Mouse (Mus musculus) stomach, postnatal 0 days (tissue): ENCODE data around the gene Ciao2b.

Experiments
- CTCF ChIP-seq: IDR thresholded peaks from 2 replicates; pipeline ENCODE4 v1.5.1; 2016; ENCODE audit warnings: antibody characterized with exemption, low read depth, mild to moderate bottlenecking, moderate library complexity
- EP300 ChIP-seq: optimal IDR thresholded peaks from 2 replicates; pipeline ENCODE3; 2016; ENCODE audit warnings: antibody characterized with exemption

- TF ChIP-seq CTCF = no peak
- TF ChIP-seq EP300 = no peak
These were observed 11.7 kb downstream of the Ciao2b start for GRCm38 (mm10) chr8:104630111-104630479.
